Mouse (Mus musculus): ENCODE results near the gene Zfp11.
A peak's percentile ranks its signal among the peaks of the same experiment; 100 is the strongest.
"Not testable (repeated sequence)": the region's sequence is repeated elsewhere in the genome, so short reads cannot be mapped to it uniquely, and the experiment has no call there.

The Zfp11 gene

GRCm38 (mm10) chr5:129670036-129670458 lies at the start of gene Zfp11:
Gene Zfp11 (minus strand): TSS chr5:129670099.
- DNase-seq (ENCODE audit: low read depth, low spot score), result peak; percentile 75

GRCm38 (mm10) chr5:129717016-129717415 lies 47.1 kb upstream of the Zfp11 start:
- no peak for DNase-seq (ENCODE audit: low read depth, low spot score)

- peak; percentile 84 for DNase-seq (ENCODE audit: low read depth, low spot score)
Measured at GRCm38 (mm10) chr5:129715326-129715861, 45.5 kb upstream of the Zfp11 start, which contains the start of gene Mrps17. Gene Mrps17 (plus strand): TSS chr5:129715497.

DNA sequence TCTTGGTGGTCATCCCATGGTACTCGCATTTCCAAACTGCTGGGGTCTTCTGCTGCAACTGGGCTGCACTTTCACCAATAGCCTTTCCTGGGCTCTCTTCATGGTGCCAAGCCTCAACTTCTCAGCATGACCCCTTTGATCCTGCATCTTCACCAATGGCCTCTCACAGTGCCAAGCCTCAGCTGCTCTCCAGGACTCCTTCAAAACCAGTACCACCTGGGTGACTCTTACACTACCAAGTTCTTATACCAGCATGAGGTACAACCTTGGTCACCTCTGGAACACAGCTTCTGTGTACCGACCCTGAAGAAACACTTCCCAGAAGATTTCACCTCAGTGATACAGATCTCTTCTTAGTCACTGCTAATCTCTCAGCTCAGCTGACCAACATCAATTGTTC lies 38.5 kb upstream of the Zfp11 start, which contains the start of gene Sept14:
Gene Sept14, minus strand, starts transcription at position 101 of the 400 bp plus-strand sequence.
- DNase-seq (ENCODE audit: low read depth, low spot score), result no peak

GRCm38 (mm10) chr5:129703368-129703767 lies 33.5 kb upstream of the Zfp11 start:
- DNase-seq (ENCODE audit: low read depth, low spot score), result no peak

- DNase-seq (ENCODE audit: low read depth, low spot score), result no peak
Measured at GRCm38 (mm10) chr5:129701706-129702105, 31.8 kb upstream of the Zfp11 start.

GRCm38 (mm10) chr5:129700506-129700905 lies 30.6 kb upstream of the Zfp11 start:
- DNase-seq (ENCODE audit: low read depth, low spot score), result no peak

GRCm38 (mm10) chr5:129690528-129690927 lies 20.6 kb upstream of the Zfp11 start:
- no peak for DNase-seq (ENCODE audit: low read depth, low spot score)

GRCm38 (mm10) chr5:129687621-129688020 lies 17.7 kb upstream of the Zfp11 start:
- no peak for DNase-seq (ENCODE audit: low read depth, low spot score)

DNA sequence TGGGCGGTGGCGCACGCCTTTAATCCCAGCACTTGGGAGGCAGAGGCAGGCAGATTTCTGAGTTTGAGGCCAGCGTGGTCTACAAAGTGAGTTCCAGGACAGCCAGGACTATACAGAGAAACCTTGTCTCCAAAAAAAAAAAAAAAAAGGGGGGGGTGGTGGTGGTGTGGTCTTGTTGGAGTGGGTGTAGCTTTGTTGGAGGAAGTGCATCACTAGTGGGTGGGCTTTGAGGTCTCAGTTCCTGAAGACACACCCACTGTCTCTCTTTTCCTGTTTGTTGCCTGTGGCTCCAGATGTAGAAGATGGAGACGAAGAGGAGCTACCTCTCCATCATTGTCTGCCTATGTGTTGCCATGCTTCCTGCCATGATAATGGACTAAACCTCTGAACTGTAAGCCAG lies 15.2 kb upstream of the Zfp11 start:
- DNase-seq (ENCODE audit: low read depth, low spot score), result not testable (repeated sequence)

DNA sequence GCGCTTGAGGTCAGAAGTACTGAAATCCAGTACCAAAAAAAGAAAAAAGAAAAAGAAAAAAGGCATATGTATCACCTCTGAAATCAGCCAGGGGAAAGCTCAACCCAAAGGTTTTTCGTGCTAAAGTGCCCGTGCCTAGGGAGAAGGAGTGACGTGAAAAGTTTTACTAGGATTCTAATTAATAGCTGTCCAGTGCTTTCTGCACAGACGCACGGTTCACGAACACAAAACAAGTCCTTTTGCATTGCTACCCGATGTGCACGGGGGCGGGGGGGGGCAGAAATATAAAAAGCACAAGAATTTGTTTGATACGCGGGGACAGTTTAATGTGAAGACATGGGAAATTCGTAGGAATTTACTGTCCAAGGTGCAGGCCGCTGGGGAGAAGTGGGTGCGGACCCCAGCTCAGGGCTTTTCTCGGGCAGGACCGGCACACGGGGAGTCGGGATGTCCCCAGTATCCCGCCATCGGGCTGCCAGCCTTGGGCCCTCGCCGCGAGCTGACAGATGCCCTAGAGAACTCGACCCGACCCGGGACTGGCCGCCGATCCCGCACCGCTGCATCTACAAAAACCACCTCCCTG lies 355 bp downstream of the Zfp11 start:
- DNase-seq (ENCODE audit: low read depth, low spot score), result no peak

GRCm38 (mm10) chr5:129667851-129668250 lies 2.0 kb downstream of the Zfp11 start:
- DNase-seq (ENCODE audit: low read depth, low spot score), result no peak

DNA sequence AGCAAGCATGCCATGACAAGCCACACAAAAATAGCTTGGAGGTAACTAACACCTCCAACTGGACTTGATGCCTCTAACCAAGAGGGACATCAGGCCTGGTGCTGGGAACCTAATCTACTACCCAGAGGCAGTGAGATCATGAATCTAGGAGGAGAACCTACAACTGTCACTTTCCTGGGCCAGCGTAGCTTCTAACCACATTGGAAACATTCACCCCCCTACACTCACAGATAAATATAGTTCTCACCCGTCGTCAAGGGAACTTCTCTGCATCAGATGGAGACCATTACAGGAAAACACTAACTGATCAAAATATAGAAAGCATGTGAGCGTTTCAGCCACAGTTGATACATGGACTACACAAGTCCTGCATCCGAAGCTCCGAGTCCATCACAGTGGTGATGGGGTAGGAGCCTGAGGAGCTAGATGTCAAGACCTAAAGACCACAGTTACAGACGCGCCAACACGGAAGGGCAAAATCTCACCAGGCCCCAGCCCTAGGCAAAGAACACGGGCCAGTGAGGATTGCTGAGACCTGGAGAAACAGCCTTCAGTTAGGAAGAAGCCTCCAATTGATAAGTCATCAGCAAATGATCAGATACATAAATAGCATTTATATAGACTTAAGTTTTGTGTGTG lies 3.5 kb downstream of the Zfp11 start:
- DNase-seq (ENCODE audit: low read depth, low spot score), result no peak

DNA sequence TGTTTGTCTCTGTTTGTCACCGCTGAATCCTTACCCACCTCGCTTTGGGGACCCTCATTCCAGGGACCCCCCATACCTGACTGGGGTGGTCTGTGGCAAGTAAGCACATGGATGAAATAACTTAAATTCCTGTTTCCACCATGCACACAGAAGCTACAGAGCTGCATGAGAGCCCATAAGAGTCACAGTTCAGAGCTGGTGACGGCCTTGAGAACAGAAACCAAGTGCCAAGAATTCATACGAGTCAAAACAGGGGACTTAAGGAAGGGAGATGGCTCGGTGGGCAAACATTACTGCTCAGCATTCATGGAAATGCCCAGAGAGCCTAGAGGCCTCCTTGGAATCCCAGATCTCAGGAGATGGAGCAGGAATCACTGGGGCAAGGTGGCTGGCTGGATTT lies 5.8 kb downstream of the Zfp11 start:
- DNase-seq (ENCODE audit: low read depth, low spot score), result no peak

DNA sequence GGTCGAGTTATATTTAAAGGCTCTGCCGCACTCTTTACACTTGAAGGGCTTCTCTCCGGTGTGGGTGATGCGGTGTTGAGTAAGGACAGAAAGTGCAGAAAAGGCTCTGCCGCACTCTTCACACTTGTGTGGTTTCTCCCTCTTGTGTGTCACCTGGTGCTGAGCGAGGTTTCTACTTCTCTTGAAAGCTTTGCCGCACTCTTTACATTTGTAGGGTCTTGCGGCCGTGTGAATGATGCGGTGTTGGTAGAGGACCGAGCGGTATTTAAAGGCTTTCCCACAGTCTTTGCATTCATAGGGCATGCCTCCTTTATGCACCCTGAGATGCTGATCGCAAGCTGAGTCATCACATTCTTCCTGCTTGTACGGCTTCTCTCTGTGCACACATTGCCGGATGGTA lies 12.0 kb downstream of the Zfp11 start:
- no peak for DNase-seq (ENCODE audit: low read depth, low spot score)

DNA sequence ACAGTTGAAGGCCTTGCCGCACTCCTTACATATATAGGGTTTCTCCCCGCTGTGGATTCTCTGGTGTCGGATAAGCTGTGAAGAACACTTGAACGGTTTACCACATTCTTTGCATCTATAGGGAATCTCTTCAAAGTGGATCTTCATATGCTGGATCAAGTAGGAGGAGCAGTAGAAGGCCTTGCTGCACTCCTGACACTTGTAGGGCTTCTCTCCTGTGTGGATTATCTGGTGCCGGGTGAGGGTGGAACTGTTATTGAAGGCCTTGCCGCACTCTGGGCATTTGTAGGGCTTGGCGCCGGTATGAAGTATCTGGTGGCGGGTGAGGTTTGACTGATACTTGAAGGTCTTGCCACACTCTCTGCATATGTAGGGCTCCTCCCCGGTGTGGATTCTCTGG lies 12.9 kb downstream of the Zfp11 start:
- DNase-seq (ENCODE audit: low read depth, low spot score), result no peak

DNA sequence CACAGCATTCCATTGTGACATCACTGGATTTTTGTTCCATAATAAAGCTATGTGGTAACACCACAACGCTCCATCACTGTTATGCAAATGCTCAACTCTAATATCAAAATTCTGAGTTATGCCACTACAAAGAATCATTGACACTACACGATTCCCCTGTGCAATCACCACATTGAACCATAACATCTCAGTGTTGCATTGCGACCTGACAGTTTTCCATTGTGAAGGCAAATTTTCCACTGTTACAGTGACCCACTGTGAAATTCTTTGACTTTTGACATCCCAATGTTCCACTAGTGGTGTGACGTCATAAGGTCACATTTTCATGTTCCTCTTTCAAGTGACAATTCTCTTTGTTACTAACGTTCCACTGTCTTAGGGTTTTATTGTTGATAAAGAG lies 19.0 kb downstream of the Zfp11 start:
- no peak for DNase-seq (ENCODE audit: low read depth, low spot score)

- not testable (repeated sequence) for DNase-seq (ENCODE audit: low read depth, low spot score)
Measured at GRCm38 (mm10) chr5:129632270-129633250, 37.3 kb downstream of the Zfp11 start.

DNA sequence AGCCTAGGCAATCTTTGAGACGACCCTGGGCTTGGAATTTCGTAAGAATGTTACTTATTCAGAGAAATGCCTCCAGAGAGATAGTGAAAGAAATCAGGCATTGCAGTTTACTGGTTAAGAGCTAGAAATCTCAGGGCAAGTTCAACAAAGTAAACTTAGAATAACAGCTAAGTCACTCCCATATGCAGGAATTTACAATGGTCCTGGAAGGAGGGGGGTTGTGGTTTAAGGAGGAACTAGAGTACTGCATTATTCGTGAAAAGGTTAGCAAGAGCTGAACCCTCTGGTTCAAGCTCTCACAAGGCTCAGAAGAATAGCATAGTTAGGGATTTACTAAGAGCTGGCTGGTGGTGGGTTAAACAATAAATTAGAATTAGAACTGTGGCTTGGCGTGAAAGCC lies 43.3 kb downstream of the Zfp11 start:
- not testable (repeated sequence) for DNase-seq (ENCODE audit: low read depth, low spot score)

DNA sequence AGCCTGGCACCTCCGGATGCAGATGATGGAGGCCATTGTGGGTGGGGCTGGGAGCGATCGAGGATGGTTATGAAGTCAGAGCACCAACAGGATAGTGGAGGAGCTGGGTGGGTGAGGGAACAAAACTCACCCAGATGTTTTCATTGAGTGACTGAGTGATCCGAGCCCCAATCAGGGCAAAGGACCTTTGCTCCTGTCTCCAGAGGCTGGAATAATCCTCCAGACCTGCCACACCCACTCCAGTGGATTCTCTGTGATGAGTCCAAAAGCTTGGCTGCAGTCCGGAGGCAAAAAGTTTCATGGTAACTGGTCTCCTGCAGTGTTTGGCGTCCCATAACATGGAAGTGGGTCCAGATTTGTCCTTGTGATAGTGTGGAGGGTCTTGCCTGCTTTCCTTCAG lies 43.8 kb downstream of the Zfp11 start:
- no peak for DNase-seq (ENCODE audit: low read depth, low spot score)

DNA sequence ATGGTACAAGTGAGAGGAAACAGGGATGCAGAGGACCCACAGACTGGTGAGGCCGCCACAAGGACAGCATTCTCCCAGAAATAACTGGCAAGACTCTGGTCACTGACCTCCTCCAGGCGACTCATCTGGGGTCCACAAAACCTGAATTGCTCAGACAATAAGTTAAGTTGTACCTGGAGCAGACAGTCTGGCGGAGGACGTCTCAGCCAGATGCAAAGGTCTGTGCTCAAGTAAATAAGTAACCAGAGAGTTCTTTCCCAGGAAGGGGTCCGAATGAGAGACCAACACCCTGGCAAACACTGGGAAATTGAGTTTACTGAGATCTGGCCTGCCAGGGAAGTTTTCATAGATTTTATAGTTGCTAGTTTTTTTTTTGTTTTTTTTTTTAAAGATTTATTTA lies 48.5 kb downstream of the Zfp11 start:
- no peak for DNase-seq (ENCODE audit: low read depth, low spot score)

DNA sequence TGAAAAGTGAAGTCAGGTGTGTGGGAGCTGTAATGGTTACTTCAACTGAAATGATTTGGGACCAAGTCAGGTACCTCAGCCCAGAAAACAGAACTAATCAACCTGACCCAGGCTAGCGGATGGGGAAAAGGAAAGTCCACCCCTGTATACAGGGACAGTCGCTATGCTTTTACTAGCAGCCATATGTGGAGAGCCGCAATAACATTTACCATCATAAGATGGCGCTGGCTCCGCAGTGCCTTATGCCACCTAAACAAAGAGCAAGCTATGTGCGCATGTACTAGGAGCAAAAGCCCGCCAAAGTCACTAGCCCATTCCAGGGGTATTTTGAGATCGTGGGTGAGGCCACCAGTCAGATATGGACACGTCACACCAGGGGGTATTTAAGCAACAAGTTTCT lies 49.3 kb downstream of the Zfp11 start:
- not testable (repeated sequence) for DNase-seq (ENCODE audit: low read depth, low spot score)
